Mouse (Mus musculus): ENCODE measurements around the gene Gm20388.
"Not testable (repeated sequence)": the region's sequence is repeated elsewhere in the genome, so short reads cannot be mapped to it uniquely, and the experiment has no call there.

Gene Gm20388

DNA sequence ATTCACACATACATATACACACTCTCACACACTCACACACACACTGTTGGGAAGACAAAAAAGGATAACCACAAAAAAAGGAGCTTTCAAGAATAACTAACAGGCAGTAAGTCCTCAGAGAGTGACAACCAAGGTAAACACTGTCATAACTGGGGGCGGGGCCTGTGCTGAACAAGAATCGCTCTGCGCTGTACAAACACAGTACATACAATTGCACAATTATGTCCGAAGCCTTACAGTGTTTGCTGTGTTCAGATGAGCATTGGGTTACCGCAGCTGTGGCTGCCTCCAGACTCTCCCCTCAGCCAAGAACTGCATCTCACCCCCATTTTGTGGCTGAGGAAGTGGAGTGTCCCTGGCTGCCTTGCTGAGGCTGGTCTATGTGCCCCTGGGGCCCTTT lies 1510.4 kb downstream of the Gm20388 start:
- DNase-seq (ENCODE audit: low spot score in 2 of 2), result no peak

DNA sequence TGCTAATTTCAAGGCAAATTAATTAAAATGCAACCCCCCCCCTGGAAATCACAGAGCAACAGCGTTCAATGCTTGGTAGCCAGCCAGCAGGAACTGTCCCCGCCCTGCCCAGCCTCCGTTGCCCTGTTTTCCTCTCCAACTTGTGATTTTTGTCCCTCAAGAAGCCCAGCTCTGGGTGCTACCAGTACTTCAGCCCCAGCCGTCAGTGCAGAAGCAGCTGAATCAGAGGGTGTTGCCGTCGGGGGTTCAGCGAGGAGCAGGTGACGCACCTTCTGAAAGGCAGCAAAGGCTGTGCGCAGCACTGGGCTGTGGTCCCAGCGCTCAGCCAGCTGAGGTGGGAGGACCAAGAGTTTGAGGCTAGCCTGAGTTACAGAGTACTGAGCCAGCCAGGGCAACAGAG lies 1513.4 kb downstream of the Gm20388 start:
- DNase-seq (ENCODE audit: low spot score in 2 of 2), result no peak

DNA sequence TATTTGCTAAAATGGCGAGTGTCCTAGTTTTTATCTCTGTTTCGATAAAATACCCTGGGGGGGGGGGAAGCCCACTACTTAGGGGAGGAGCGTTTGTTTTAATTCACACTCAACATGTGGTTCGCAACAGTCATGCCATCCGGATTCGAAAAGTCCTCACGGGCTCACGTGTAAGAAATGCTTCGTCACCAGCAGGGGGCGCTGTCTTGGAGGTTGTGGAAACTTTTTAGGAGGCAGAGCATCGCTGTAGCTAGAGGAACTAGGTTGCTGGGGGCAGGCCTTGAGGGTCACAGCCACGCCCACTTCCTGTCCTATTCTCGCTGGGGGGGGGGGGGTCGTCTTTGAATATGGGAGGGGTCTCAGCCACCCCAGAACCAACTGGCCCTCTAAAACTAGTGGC lies 1514.0 kb downstream of the Gm20388 start:
- no peak for DNase-seq (ENCODE audit: low spot score in 2 of 2)

DNA sequence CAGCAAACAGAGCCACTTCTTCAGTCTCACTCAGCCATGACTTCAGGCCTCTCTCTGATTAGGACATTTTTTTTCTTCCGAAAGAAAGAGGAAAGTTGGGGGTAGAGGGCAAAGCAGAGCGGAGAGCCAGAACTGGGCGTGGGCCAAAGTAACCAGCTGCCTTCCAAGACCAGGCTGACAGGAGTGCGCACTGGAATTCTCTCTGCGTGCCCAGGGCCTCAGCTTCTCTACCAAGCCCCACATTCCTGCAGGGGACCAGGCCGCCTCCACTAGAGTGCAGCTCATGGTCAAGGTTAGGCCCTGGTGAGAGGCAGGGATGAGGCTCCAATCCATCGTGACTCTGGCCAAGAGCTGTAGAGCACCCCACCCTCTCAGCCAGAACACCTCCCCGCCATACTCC lies 1520.9 kb downstream of the Gm20388 start:
- no peak for DNase-seq (ENCODE audit: low spot score in 2 of 2)

DNA sequence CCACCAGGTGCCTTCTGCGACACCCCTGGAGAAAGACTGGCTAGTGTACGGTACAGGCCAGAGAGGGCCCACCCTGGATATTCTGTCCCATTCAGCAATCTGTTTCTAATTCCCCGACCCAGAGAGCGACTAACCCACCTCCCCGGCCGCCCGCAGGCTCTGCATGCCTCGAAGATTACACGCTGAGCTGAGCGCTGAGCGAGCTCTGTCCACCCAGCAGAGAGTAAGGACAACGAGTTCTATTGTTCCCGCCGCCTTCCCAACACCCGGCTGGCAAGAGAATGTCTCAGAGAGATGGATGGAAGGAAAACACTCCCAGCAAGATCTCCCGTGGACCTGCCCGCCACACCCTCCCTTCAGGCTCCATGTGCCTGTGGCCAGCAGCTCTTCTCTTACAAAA lies 1522.8 kb downstream of the Gm20388 start:
- no peak for DNase-seq (ENCODE audit: low spot score in 2 of 2)

DNA sequence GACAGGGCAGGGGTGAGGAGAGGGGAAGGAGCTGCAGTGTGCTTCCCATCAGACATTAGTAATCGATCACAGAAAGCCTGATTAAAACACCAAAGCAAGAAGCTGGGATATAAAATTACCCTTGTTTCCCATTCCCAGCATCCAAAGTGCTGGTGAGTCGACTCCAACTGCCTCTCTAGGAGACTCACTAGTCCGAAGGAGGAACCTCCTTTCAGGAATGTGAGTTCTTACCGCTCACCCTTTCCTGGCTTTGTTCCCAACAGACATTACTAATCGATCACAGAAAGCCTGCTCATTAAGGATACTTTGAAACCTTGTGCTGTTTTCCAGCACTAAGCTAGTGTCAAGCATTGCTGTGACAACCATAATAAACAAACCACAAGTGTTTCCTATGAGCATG lies 1526.0 kb downstream of the Gm20388 start:
- no peak for DNase-seq (ENCODE audit: low spot score in 2 of 2)

DNA sequence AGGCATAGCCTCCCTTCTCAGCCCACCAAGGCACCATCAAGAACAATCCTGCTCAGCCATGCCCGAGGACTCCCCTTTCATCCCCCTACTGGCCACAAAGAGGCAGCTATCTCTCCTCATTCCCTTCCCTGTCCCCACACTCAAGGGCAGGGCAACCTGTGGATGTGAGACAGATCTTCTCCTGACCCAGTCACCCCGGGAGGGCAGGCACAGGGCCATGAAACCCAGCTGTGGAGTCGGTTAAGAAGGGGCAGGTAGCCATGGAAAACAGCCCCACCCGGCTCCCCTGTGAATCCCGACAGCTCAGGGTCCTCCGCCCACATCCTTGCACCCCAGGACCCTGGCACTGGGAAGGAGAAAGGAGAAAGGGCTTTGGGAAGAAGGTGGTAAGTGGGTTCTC lies 1526.9 kb downstream of the Gm20388 start:
- DNase-seq (ENCODE audit: low spot score in 2 of 2), result no peak

DNA sequence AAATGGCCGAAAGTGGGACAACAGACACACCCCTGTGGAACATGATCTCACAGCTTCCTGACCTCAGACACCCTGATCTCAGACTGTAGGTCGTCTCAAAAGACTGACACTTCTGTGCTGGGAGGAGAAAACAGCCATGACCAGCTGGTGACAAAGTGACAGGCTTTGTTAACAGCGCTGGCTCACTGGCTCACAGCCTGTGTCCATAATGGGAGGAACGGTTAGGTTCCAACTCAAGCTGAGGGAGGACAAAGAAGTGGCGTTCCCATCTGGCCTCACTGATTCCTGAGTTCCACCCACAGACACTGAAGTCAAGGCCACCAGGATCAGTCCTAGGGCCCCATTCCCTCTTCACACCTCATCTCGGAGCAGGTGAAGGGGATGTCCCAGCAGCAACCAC lies 1527.5 kb downstream of the Gm20388 start:
- DNase-seq (ENCODE audit: low spot score in 2 of 2), result no peak

DNA sequence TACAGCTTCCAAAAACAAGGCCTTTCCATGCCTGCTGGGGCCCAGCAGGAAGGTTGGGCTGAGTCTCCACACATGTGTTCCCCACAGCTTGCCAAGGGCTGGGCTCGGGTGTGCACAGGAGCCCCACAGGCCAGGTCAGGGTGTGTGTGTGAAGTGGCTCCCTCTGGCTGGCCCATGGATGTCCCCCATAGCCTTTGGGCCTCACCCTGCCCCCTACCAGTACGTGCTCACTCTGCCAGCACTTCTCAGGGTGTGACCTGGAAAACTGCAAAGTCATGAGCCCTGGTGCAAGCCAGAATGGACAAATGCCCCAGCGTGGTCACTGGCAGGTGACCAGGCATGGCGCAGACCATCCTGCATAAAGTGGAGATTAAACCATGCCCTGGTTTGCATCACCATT lies 1528.7 kb downstream of the Gm20388 start:
- DNase-seq (ENCODE audit: low spot score in 2 of 2), result no peak

DNA sequence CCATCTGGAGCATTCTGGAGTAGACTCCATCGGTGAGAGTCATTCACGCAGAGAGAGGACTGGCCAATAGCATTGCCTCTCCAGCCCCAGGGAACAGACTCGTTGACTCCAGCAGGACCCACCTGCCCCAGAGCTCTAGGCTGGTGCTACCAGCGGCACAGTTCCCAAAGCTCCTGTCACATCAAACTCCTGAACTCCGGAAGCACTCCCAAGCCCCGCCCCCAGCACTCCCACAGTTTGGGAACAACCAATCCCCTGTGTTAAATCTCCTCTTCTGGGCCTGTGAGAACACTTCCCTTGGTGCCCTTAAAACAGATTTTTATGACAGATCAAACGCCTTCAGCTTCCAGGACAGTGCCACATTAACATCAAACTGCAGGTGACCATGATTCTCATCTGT lies 1532.7 kb downstream of the Gm20388 start:
- DNase-seq (ENCODE audit: low spot score in 2 of 2), result no peak

DNA sequence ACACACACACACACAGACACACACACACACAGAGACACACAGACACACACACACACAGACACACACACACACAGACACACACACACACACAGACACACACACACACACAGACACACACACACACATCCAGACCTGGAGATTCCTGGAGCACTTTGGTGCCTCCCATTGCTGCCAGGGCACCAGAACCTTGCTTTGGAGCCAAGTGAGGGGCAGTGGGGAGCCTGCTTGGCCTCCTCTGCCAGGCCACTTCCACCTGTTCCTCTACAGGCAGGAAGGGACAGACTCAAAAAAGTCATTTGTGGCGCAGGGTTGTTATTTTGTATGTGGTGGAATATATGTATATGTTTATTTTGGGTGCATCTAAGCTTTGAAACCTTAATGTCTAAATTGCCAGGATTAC lies 1533.9 kb downstream of the Gm20388 start:
- not testable (repeated sequence) for DNase-seq (ENCODE audit: low spot score in 2 of 2)

DNA sequence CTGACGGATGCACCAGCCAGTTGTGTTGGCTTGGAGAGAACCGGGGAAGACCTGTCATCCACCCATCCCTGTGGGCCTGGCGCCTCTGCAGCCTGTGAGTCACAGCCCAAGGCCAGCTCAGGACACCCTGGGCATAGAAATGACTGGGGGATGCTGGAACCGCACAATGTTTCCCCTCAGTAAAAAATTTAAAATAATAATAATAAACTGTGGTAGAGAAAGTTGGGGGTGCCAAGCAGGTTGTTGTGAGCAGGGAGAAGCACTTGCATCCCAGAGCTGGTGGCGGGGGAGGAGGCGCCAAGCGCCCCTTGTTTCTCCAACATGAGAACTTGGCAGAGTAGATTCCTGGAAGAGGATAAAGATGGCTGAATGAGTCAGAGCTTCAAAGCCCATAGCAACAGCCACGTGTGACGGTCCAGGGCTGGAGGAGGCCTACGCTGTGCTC lies 1534.4 kb downstream of the Gm20388 start:
- DNase-seq (ENCODE audit: low spot score in 2 of 2), result no peak

DNA sequence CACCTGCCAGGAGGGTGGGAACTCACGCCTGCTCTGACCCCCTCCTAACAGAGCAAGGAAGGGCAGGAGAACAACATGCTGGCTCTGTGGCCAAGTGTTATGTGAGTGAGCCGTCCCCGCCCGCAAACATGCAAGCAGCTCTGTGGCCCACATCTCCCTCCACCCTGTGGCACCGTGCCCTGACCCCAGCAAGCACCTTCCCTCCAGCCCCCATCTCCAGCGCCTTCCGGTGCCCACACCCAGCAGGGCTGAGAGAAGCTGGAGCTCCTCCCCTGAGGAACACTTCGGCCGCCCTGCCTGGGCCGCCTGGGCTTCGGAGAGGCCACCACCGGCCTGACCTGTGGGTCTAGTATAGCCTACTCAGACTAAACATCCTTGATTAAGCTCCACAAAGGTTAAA lies 1535.5 kb downstream of the Gm20388 start:
- DNase-seq (ENCODE audit: low spot score in 2 of 2), result no peak

DNA sequence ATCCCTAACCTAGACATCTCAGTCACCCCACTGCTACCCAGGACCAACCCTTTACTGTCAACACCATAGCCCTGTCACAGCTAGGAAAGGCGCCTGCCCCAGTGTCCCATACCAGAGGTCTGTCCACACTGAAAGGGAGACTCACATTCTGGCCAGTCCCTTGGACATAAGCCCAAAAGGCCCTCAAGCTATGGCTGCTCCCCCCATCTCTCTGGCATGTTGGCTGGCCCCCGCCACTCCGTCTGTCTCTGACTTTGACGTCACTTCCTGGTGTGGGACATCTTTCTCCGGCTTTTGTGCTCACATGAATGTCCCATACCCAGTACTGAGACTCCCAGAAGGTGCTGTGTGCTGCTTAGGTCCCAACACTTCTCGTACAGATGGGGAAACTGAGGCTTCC lies 1536.2 kb downstream of the Gm20388 start:
- no peak for DNase-seq (ENCODE audit: low spot score in 2 of 2)

DNA sequence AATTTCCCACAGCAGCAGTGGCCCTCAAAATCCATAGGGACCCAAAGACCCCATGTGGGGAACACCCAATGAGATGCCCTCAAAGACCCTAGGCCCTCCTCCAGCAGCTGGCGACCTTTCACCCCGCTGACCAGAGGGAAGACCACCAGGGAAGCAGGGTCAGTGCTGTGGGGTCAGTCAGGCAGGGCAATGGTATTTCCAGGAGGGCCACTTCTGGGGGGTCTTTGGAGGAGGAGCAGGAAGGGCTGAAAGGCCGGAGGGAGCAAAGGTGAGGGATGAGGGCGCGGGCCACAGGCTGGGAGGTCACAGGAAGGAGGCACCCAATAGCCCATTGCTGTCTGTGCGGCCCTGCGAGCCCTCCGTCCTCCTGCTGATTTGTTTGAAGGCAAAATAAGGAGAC lies 1539.6 kb downstream of the Gm20388 start:
- no peak for DNase-seq (ENCODE audit: low spot score in 2 of 2)

DNA sequence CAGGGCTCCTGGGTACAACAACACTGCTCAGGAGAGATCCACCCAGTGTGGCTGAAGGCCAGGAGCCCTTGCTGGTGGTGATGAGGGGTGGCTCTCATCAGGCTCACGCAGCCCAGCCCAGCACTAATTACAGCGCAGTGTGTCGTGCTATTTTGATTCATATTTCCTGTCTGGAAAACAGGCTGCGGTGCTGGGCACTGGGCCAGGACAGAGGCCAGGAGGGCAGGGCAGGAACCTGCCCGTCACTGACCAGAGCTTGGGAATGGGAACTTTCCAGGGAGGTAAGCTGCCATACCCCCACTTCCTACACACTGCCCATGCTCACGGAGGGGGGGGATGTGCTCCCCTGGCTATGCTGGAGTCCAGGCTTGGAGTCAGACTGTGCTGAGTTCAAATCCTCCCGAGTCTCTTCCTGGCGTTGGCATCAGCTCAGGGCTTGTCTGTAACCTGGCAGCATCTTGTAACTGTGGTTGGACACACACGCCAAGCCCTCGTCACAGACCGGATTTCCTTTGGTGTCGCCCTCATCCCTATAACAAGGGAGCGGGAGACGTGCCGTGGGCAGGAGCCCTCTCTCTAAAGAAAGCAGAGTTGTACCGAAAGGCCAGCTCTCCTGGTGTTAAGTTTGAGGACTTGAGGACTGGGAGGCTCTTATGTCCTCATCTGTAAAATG lies 1540.9 kb downstream of the Gm20388 start:
- DNase-seq (ENCODE audit: low spot score in 2 of 2), result no peak

DNA sequence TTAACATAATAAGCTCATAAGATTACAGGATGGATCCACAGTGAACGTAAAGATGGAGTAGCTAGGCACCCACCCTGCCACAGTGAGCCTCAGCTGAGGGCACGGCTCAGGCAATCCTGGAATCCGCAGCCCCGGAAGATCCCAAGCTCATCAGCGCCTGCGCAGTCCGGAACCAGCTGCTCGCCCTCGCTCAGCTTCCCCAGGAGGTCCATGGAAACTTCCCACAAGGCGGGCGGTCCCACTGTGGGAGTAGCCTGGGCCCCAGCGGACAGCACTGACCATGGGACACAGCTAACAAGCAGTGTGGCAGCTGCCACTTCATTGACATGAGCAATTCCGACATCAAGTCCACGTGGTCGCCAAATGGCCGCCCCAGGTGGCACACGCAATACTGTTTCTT lies 1544.1 kb downstream of the Gm20388 start:
- no peak for DNase-seq (ENCODE audit: low spot score in 2 of 2)

DNA sequence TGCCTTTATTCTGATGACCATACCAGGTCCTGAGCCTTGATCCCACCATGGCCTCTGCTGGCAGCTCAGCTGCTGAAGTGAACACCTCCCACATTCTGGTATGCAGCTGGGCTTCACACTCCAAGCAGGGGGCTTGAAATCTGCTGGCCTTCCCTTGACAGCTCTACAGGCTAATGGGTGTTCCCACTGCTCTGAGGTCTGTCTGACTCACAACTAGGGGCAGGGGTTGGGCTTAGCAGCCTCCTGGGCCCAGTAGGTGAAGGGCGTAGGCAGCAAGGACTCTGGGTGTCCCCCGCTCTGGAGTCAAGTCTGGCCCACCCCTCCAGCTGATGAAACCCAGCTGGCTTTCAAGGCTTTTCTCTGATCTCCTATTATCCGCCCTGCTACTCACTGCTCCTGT lies 1550.6 kb downstream of the Gm20388 start:
- no peak for DNase-seq (ENCODE audit: low spot score in 2 of 2)

DNA sequence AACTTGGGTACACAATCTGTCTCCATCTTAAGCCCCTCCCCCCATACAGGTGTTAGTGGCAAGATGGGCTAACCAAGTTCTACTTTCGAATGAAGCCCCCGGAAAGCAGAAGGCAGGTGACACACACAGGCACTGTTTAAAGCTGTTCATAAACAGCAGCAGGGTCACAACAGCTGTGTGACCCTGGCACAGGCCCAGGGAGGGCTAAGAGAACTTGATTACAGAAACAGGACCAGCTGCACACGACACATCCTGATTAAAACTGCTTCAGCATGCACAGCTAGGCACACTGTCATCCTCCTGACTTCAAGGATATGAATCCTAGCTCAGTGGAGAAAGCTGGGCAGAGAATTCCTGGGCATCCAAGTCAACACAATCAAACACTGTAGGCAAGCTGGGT lies 1551.5 kb downstream of the Gm20388 start:
- DNase-seq (ENCODE audit: low spot score in 2 of 2), result no peak

DNA sequence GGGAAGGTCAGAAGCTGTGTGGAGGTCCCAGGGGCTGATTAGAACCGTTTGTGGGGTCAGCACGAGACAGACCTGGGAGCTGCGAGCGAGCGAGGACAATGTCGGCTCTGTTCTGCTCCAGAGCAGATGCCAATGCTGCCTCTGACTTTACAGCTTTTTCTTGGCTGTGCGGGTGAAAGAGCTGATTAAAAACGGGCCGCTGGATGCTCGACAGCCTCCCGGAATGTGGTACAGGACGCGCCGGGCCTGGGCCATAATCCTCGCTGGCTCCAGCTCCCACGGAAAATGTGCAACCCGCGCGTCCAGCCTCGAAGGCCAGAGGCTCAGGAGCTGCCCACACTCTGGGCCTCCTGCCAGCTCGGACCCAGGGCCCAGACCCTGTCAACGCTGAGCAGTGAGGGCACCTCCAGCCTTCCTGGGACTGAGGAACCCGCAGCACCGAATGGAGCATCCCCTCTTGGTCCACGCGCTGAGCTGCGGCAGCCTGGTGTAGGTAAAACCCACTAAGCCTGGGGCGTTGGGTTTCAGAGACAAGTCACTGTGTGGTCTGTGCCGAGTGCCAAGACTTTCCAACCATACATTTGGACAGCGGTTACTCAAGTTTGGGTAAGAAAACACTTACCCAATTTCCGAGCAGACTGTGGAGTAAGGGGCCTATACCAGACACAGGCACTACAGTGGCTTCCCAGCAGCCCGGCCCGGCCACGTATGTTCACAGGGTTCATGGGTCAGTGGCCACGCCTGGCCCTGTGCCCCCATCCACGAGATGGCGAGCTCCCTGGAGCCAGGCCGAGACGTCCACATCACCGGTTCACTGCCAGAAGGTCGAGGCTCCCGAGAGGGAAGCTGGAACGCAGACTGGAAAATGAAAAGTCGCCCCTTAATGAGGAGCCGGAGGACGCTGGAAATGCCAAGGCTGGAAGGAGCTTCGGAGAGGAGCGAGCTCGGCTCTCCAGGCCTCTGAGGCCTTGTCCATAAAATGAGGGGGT lies 1557.7 kb downstream of the Gm20388 start:
- no peak for DNase-seq (ENCODE audit: low spot score in 2 of 2)

DNA sequence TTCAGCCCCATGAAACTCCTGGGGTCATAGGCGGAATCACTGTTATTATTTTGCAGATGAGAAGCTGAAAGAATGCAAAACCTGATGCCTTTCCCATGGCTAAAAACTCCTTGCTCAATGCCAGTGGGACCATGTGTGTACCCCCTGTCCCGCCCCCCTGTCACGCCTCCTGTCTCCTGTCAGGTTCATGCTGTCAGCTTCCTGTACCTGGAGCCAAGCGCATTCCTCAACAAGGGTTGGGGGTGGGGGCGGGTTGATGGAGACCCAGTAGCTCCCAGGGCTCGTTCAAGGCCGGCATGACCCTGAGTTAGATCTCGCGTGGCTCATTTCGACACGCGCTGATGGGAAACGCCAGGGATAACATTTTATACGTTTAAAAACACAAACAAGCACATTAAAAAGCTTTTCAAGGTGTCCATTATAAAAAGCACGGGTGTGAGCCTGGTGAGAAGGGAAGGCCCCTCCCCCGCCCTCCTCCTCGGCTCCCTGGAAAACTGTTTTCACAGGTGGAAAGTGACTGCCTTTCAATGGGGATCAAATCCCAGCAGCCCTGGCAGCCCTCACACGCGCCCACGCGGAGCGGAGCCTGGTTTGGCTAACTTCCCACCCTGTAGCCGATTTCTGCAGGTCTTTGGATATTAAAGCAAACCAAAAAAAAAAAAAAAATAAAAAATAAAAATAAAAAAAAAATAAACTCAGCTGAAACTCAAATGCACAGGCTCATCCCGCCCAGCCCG lies 1563.7 kb downstream of the Gm20388 start:
- no peak for DNase-seq (ENCODE audit: low spot score in 2 of 2)

DNA sequence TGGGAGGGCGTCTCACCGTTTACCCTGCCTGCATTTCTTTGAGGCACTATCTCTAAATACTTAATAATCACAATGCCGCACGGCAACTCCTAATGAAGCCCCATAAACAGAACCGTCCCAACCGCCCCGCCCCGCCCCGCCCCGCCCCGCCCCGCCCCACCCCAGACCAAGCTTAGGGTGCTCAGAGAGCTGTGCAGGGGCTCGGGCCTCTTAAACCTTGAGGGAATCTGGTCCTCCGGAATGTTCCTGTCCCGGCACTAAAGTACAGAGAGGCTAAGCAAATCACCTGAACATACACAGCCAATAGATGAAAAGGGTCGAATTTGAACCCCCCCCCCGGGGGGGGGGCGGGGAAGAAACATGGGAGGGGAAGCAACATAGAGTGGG lies 1564.2 kb downstream of the Gm20388 start:
- no peak for DNase-seq (ENCODE audit: low spot score in 2 of 2)

All from urinary bladder, adult 18-20 months (tissue).